Mouse (Mus musculus): ENCODE data around the gene Bpgm.

Gene Bpgm

DNA sequence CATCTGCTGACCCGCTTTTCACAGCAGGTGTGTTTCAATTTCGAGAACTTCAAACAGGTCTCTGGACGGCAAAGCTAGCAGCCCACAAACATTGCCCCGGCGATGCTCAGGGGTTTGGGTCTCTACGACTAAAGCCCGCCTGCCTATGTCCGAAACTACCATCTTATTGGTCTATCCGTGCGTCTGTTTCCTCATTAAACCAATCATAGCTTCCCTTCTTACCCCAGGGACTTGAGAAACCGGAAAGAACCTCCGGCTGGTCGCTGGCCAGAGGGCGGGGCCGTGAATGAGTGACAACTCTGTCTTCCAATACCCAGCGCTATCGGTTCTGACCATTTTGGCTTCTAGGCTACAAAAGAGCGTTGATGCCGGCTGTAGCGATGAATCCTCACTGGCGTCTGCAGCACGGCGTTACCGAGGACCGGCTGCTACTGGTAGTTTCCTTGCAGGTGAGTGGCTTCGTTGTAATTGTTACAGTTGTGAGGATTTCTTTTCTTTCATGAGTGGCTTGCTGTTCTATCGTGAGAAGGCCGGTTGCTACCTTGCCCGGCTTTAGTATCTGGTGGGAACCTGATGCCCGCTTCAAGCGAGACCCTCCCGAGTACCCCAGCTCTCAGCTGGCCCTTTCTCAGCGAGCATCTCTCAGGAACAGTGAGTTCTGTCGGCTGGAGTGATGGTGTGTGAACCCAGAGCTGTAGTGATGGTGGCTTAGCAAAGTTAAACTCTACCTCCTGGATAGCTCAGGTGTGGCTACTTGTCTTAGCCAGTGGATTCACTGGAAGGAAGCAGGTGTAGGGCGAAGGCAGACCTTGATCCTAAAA lies at the start of gene Bpgm:
TSS of gene Bpgm (plus strand) at position 234 of the 821 bp plus-strand sequence.
- in situ Hi-C loops (cut with MboI; ENCODE audit: low pct_unique_long_range_greater_than_20kb in 1 of 2, low sequenced_read_pairs in 2 of 2, unreplicated experiment in 1 of 2) = no loop called here

DNA sequence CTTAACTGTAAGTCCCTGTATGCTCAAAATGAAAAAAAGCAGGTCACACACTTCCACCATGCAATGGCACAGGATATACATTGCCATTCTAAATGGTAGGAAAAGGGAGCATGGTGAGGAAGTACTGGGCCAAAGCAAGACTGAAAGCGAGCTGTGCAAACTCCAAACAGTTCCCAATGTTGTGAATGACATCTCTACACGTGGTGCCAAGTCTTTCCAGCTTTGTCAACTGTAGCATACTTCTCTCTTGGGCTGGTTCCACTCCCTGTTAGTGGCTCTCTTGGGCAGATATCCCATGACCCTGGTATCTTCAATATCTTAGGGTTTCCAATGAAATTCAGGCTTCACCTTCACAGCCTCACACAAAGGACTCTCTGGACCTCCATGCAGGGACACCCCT lies 37.0 kb upstream of the Bpgm start:
- in situ Hi-C loops (cut with MboI; ENCODE audit: low pct_unique_long_range_greater_than_20kb in 1 of 2, low sequenced_read_pairs in 2 of 2, unreplicated experiment in 1 of 2) = no loop called here

DNA sequence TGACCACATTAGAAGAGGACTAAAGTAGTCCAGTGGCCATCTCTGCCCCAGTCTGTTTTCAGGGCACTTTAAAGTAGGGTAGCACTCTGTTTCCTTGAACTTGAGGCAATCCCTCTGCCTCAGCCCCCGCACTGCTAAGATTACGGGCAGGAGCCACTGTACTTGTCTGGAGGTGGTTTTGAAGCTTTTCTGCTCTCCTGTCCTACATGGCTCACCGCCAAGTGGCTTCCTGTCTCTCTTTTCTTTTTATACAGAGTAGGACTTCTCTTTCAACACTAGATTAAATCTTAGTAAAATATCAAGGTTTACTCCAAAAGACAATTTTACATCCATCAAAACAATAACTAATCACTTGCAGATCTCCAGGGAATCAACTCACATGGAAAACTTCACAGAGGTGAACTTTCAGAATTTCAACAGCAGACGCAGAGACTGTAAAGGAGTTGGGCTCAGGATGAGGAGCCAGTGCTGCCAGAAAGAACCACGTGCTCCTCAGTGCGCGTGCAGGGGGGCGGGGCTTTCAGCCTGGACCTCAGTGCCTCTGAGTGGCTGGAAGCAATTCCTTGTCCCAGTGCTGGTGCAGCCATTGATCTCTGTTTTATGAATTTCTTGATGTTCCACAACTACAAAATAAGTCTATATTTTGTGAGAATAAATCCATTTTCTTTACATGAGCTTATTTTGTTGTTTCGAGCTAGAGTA lies 34.3 kb upstream of the Bpgm start:
- in situ Hi-C loops (cut with MboI; ENCODE audit: low pct_unique_long_range_greater_than_20kb in 1 of 2, low sequenced_read_pairs in 2 of 2, unreplicated experiment in 1 of 2) = no loop called here

DNA sequence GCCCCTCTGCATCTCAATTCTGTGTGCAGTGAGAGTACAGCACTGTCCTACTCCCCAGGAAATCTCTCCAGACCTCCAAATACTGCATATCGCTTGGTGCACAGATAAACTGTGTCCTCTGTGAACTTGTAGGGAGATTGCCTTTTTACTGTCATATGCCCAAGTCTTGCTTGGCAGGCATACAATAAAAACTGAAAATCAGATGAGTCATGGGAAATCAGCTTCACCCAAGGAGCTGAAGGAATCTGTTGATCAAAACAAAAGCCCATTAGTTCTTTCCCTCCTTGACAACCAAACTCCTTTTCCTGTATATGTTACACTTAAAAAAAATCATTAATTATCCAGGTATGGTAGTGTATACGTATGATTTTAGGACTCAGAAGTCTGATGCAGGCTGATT lies 32.2 kb upstream of the Bpgm start:
- in situ Hi-C loops (cut with MboI; ENCODE audit: low pct_unique_long_range_greater_than_20kb in 1 of 2, low sequenced_read_pairs in 2 of 2, unreplicated experiment in 1 of 2) = no loop called here

DNA sequence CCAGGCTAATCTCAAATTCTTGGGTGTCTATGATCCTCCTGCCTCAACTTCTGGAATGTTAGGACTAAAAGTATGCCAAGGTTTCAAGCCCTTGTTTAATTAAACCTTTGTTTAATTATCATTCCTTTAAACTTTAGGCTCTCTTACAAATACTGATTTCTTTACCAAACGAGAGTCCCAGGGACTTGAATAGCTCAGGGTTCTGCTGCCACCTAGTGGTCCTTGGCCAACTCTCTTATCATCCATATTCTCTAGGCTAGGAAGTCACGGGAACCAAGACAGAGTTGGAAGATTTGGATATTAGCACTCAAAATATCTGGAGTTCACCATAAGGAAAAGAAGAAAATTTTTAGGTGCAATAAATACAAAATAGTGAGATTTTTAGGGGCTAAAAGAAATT lies 28.0 kb upstream of the Bpgm start:
- in situ Hi-C loops (cut with MboI; ENCODE audit: low pct_unique_long_range_greater_than_20kb in 1 of 2, low sequenced_read_pairs in 2 of 2, unreplicated experiment in 1 of 2) = no loop called here

DNA sequence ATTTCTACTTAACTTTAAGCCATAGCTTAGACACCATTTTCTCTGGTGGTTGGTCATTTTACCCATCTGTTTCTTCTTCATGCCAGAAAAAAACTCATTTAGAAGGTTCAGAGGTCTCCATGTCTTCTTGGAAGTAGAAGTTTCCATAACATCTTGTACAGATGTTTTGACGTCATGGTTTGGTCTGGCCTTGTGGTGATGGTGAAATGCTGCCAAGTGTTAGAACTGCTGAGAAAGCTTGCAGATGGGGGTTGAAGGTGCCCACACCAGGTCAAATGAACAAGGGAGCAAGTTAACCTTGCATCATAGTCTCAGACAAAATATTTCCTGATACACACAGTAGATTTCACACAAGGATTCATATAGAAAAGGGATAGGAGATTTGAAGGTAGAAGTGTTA lies 27.3 kb upstream of the Bpgm start:
- in situ Hi-C loops (cut with MboI; ENCODE audit: low pct_unique_long_range_greater_than_20kb in 1 of 2, low sequenced_read_pairs in 2 of 2, unreplicated experiment in 1 of 2) = no loop called here

DNA sequence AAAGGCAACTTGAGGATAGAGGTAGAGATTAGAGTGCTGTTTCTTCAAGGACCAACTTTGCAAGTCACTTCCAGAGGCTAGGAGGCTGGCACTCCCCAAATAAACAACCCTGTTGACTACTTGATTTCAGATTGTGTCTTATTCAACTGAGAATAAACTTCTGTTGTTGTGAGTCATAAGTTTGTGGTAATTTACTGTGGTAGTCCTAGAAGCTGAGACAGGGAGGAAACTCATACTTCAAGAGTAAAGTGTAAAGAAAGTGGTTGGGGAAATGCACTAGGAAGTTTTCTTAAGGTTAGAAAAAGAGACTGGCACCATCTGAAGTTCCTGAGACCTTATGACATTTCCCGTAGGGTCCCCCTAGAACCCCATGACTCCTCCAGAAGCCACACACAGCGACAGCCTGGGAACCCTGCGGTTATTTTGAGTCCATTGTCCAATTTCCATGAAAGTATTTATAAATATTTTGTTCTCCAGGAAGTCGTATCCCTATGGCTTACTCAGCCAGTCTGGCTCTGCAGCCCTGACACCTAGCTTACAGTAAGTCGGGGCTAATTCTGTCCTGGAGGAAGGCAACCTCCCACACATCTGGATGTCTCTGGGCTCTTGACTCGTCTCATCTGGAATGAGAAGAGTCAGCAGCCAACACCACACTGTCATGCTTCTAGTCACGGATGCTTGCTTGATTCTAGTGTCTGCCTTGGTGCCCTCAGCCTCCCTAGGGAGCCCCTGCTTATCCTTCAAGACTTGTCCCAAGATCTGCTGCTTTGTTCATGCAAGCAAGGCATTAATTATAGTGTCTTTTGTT lies 22.8 kb upstream of the Bpgm start:
- in situ Hi-C loops (cut with MboI; ENCODE audit: low pct_unique_long_range_greater_than_20kb in 1 of 2, low sequenced_read_pairs in 2 of 2, unreplicated experiment in 1 of 2) = loop anchor here (5.0 to 25.0 kb wide), 2 partner anchors 161 to 166 kb away; no protein-coding TSS in a partner anchor

DNA sequence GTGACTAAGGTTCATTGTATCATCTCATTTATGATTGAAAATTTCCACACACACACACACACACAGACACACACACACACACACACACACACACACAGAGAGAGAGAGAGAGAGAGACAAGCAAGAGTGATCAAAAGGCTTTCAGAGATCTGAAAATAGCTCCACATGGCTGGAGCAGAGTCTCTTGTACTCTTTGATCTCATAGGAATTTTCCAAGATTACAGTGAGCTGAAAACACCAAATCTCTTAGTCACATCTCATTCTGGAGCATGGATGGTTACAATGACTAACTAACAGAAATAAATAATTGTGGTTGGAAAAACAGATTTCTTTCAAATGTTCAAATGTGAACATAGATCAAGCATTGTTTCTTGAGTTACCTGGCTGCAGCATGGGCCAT lies 16.6 kb upstream of the Bpgm start:
- in situ Hi-C loops (cut with MboI; ENCODE audit: low pct_unique_long_range_greater_than_20kb in 1 of 2, low sequenced_read_pairs in 2 of 2, unreplicated experiment in 1 of 2) = loop anchor here in 1 of 2 experiments (25.0 kb wide), 1 partner anchor 172 kb away; no protein-coding TSS in a partner anchor

DNA sequence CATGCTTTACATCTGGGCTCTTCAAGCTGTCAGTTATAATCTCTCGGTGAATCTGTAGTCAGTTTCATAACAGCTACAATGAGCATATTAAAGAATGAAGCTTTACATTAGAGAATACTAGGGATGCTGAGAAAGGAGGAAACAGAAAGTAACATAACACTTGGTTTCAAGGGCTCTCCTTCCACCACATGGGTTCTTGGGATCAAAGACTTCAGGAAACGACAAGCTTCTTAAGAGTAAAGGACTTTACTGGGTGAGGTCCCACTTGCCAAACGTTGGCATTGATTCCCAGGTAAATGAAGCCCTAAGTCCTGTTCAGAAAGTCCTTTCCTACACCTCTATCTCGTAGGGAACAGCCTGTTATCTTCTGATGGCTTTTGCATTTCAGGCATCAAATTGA lies 15.4 kb upstream of the Bpgm start:
- in situ Hi-C loops (cut with MboI; ENCODE audit: low pct_unique_long_range_greater_than_20kb in 1 of 2, low sequenced_read_pairs in 2 of 2, unreplicated experiment in 1 of 2) = loop anchor here in 1 of 2 experiments (25.0 kb wide), 1 partner anchor 173 kb away; no protein-coding TSS in a partner anchor

DNA sequence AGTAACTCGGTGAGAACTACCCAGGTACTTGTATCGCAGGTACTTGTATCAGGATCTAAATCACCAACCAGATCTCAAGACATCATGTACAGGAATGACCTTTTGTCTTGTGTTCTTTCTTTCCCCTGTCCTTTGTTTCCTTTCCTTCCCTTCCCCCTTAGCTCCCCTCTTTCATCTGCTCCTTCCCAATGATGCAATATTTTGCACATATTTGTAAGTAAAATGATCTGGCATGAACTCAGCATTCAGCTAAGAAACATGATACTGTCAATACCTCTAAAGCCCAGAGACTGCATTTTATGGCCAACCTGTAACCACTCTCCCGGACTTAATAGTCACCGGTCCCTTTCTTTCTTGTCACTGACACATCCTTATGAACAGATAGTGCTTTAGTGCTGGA lies 12.4 kb upstream of the Bpgm start:
- in situ Hi-C loops (cut with MboI; ENCODE audit: low pct_unique_long_range_greater_than_20kb in 1 of 2, low sequenced_read_pairs in 2 of 2, unreplicated experiment in 1 of 2) = loop anchor here in 1 of 2 experiments (25.0 kb wide), 1 partner anchor 176 kb away; no protein-coding TSS in a partner anchor

DNA sequence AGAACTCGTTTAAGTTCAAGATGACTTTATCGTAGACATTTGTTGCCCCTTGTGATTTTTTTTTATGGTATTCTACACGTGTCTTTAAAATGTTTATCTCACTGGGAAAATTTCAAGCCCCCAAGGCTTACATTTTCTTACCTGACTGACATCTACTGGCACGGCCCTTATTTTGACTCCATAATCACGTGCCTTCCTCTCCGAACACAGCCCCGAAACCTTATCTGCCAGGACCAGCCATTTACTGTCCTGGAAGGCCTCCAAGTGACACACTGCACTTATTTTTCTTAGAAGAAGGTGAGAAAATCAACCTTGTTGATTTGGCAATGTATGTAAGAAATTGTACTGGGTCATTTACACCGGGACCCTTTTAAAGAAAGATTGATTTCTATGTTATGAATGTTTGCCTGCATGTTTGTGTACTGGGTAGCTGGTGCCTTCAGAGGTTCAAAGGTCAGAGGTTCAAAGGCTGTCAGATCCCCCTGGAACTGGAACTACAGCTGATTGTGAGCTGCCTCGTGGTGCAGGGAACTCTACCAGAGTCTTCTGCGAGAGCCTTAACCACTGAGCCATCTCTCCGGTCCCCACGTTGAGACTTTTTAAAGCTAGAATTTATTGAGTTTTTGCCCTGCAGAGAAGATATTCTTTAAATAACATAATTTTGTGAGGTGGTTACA lies 4.4 kb upstream of the Bpgm start:
- in situ Hi-C loops (cut with MboI; ENCODE audit: low pct_unique_long_range_greater_than_20kb in 1 of 2, low sequenced_read_pairs in 2 of 2, unreplicated experiment in 1 of 2) = loop anchor here in 1 of 2 experiments (25.0 kb wide), 1 partner anchor 184 kb away; no protein-coding TSS in a partner anchor

DNA sequence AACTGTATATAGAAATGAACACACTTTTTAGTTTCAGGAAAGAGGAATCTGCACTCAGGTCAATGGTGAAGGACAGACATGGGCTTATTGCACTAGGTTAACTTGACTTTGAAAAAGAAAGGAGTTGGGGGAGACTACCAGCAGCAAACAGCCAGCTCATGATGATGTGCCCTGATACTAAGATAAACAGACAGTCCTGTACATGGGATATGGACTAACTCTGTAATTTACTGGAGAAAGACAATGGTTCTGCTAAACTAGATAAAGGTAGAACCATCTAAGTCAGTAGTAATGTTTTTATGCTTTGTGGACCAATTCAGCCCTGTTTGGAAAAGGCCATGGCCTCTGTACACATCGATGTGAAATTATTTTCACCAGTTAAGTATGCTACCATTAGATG lies 2.7 kb upstream of the Bpgm start:
- in situ Hi-C loops (cut with MboI; ENCODE audit: low pct_unique_long_range_greater_than_20kb in 1 of 2, low sequenced_read_pairs in 2 of 2, unreplicated experiment in 1 of 2) = loop anchor here in 1 of 2 experiments (25.0 kb wide), 1 partner anchor 186 kb away; no protein-coding TSS in a partner anchor

DNA sequence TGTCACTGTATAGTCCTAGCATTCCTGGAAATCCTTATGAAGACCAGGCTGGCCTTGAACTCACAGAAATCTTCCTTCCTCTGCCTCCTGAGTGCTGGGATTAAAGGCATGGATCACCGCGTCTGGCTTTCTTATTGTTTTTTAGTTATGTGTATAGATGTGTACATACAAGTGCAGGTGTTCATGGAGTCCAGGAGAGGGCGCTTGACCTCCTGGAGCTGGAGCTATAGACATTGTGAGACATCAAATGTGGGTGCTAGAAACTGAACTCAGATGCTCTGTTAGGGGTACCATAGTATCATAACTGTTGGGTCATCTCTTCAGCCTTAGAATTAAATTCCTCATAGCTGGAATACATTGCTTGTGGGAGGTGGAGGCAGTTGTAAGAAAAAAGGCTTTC lies 2.0 kb upstream of the Bpgm start:
- in situ Hi-C loops (cut with MboI; ENCODE audit: low pct_unique_long_range_greater_than_20kb in 1 of 2, low sequenced_read_pairs in 2 of 2, unreplicated experiment in 1 of 2) = loop anchor here in 1 of 2 experiments (25.0 kb wide), 1 partner anchor 187 kb away; no protein-coding TSS in a partner anchor

DNA sequence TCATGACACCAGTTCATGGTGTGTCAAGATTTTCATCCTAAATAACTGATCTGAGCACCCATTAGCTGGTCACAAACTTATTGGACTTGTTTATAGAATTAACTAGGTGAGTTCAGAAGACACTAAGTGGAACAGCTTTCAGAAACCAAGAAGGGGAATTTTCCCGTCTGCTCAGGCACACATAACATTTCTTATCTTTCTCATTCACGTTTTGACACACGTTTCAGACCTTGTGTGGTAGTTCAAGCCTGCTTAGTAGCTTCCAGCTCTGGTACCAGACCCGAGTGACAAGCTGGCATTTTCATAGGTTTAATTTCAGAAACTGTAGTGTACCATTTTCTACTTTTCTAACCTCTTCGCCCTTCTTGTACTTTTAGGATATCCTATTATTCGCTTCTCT lies 616 bp upstream of the Bpgm start:
- in situ Hi-C loops (cut with MboI; ENCODE audit: low pct_unique_long_range_greater_than_20kb in 1 of 2, low sequenced_read_pairs in 2 of 2, unreplicated experiment in 1 of 2) = no loop called here

DNA sequence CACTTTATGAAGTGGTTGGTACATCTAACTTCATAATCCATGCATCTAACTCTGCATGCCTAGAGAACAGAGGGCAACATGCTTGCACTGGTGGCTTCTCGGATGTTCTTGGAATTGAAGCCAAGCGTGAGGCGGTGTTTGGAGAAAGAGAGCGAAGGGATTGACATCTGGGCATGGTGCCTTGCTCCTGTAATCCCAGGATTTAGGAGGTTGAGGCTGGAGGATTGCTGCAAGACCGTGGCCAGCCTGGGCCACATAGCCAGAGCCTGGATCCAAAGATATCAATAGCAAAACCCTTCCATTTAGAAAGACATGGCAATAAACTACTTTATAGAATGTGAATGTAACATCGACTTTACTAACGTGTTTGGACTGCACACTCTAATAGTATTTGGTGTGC lies 2.0 kb downstream of the Bpgm start:
- in situ Hi-C loops (cut with MboI; ENCODE audit: low pct_unique_long_range_greater_than_20kb in 1 of 2, low sequenced_read_pairs in 2 of 2, unreplicated experiment in 1 of 2) = no loop called here

DNA sequence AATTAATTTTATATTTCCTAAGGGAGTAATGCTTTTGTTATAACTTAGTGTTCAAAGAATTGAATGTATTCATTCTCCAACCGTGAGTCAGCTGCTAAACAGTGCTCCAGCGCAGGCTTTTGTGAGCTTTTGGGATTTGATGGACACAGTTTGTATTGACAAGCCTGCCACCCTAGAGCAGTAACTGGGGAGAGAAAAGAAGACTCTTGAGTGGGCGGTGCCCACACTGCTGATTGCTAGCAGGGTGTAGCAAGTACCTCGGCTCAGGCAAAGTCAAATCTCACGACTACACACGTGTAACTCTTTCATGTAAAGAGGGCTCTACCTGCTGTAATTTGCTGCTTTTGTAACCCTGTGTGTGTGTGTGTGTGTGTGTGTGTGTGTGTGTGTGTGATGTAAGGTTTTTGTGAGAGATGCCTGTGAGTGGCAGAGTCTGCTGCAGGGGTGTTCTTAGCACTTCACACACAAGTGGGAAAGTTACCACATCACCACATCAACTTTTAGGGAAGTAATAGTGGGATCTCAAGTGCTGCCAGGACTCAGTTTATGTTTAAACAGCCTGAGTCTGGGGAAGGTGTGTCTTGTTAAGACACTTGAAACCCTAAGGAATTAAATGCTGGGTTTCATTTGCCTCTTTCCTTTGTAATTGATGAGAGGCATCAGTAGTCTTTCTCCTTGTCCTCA lies 2.8 kb downstream of the Bpgm start:
- in situ Hi-C loops (cut with MboI; ENCODE audit: low pct_unique_long_range_greater_than_20kb in 1 of 2, low sequenced_read_pairs in 2 of 2, unreplicated experiment in 1 of 2) = no loop called here

DNA sequence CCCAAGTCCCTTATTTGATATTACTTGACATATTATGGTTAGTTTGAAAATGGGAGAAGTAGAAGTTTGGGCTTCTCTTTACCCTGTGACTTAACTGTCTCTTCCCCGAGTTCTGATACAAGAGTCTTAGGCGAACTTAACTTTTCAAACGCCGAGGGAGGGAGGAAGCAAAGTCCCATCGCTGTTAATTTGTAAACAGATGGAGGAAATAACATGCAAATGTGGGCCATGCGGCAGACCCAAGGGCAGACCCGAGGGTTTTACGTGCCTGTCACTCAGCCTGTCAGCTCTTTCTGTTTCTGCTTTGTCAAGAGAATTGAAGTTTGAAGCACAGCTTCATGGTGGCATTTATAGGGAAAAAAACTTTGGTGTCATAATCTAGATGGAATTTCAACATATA lies 3.5 kb downstream of the Bpgm start:
- in situ Hi-C loops (cut with MboI; ENCODE audit: low pct_unique_long_range_greater_than_20kb in 1 of 2, low sequenced_read_pairs in 2 of 2, unreplicated experiment in 1 of 2) = no loop called here

DNA sequence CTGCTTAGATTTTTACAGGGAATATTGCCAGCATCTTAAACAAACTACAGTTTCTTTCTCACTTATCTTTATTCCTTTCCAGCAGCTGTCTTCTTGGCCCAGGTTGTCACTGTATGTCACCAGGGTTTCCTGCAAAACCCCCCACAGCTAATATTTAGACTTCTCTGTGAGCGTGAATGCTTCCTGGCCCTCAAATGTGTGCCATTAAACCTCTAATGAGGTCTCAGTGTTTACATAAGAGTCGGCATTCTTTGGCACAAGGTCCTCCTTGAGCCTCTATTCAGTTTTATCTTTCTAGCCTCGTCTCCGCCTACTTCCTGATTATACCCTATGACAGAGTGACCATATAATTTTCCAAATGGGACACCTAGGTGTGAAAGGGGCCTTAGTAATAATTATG lies 4.7 kb downstream of the Bpgm start:
- in situ Hi-C loops (cut with MboI; ENCODE audit: low pct_unique_long_range_greater_than_20kb in 1 of 2, low sequenced_read_pairs in 2 of 2, unreplicated experiment in 1 of 2) = no loop called here

Data from mouse embryonic stem cell (cell line).